Mouse (Mus musculus): ENCODE data around the gene Ssr1. TPM values are rescaled to one million over a fixed set of nuclear protein-coding genes. Genes with fewer than 3 reads are reported as not detected.

Gene Ssr1
- 3.7 and 29.4 TPM in 2 replicates for polyA plus RNA-seq (2012; ENCODE audit: insufficient read depth, low replicate concordance)

- Histone ChIP-seq H3K4me1 (peaks cover 39% of the 10 kb centered on the region), H3K4me3 (replicated peaks) (peak within 1 kb of the TSS; percentile 98), H3K27me3 (replicated peaks) (no peaks in the 10 kb centered on the region), H3K9me3 (no peaks in the 10 kb centered on the region), H3K36me3 (replicated peaks; ENCODE audit: low read length) (peaks cover 26% of the 10 kb centered on the region)
- no peak for TF ChIP-seq GATA1 (IDR thresholded peaks at IDR 0.05; ENCODE audit: borderline replicate concordance, low read length)
- no peak for TF ChIP-seq FLI1 (IDR thresholded peaks at IDR 0.05; ENCODE audit: low read length)
Observed at GRCm38 (mm10) chr13:37993704-37994404, at the start of gene Ssr1. TSS of gene Ssr1 (minus strand) at chr13:37994217.

GRCm38 (mm10) chr13:38037811-38038210, 43.8 kb upstream of the Ssr1 start:
- H3K36me3 ChIP-seq (replicated peaks; ENCODE audit: low read length): peaks cover 40% of the 10 kb centered on the region
- H3K4me1 ChIP-seq: peaks cover 49% of the 10 kb centered on the region
- H3K4me3 ChIP-seq (replicated peaks): peak overlapping the region; percentile 96
- H3K9me3 ChIP-seq: no peaks in the 10 kb centered on the region
- no peaks in the 10 kb centered on the region for H3K27me3 ChIP-seq (replicated peaks)
- no peak for TF ChIP-seq GATA1 (IDR thresholded peaks at IDR 0.05; ENCODE audit: borderline replicate concordance, low read length)
- no peak for TF ChIP-seq FLI1 (IDR thresholded peaks at IDR 0.05; ENCODE audit: low read length)

GRCm38 (mm10) chr13:38037044-38037687, 43.1 kb upstream of the Ssr1 start, which contains the start of gene Cage1:
TSS of gene Cage1 (minus strand) at chr13:38037069.
- no peaks in the 10 kb centered on the region for H3K27me3 ChIP-seq (replicated peaks)
- TF ChIP-seq FLI1 (IDR thresholded peaks at IDR 0.05; ENCODE audit: low read length) (peak; percentile 95), GATA1 (IDR thresholded peaks at IDR 0.05; ENCODE audit: borderline replicate concordance, low read length) (no peak)
- H3K4me1 ChIP-seq: peaks cover 49% of the 10 kb centered on the region
- H3K9me3 ChIP-seq: no peaks in the 10 kb centered on the region
- peaks cover 33% of the 10 kb centered on the region for H3K36me3 ChIP-seq (replicated peaks; ENCODE audit: low read length)
- H3K4me3 ChIP-seq (replicated peaks): peak within 1 kb of the TSS; percentile 96

- Histone ChIP-seq H3K27me3 (replicated peaks) (no peaks in the 10 kb centered on the region), H3K4me3 (replicated peaks) (peak within 1 kb of the TSS; percentile 96), H3K9me3 (no peaks in the 10 kb centered on the region), H3K36me3 (replicated peaks; ENCODE audit: low read length) (peaks cover 27% of the 10 kb centered on the region), H3K4me1 (peaks cover 49% of the 10 kb centered on the region)
- TF ChIP-seq FLI1 (IDR thresholded peaks at IDR 0.05; ENCODE audit: low read length): no peak
- TF ChIP-seq GATA1 (IDR thresholded peaks at IDR 0.05; ENCODE audit: borderline replicate concordance, low read length): no peak
Observed at GRCm38 (mm10) chr13:38036343-38037043, 42.5 kb upstream of the Ssr1 start, which contains the start of gene Riok1. TSS of gene Riok1 (plus strand) at chr13:38036995.

GRCm38 (mm10) chr13:38028407-38028806, 34.4 kb upstream of the Ssr1 start:
- Histone ChIP-seq H3K9me3 (no peaks in the 10 kb centered on the region), H3K4me3 (replicated peaks) (no peak overlapping the region)
- TF ChIP-seq GATA1 (IDR thresholded peaks at IDR 0.05; ENCODE audit: borderline replicate concordance, low read length) (no peak), FLI1 (IDR thresholded peaks at IDR 0.05; ENCODE audit: low read length) (no peak)

GRCm38 (mm10) chr13:38027618-38028248, 33.7 kb upstream of the Ssr1 start:
- Histone ChIP-seq H3K36me3 (replicated peaks; ENCODE audit: low read length) (no peaks in the 10 kb centered on the region), H3K4me1 (peaks cover 9% of the 10 kb centered on the region; the same call in 1 of the 2 replicates), H3K9me3 (no peaks in the 10 kb centered on the region), H3K27me3 (replicated peaks) (no peaks in the 10 kb centered on the region), H3K4me3 (replicated peaks) (no peak overlapping the region)
- TF ChIP-seq FLI1 (IDR thresholded peaks at IDR 0.05; ENCODE audit: low read length) (no peak), GATA1 (IDR thresholded peaks at IDR 0.05; ENCODE audit: borderline replicate concordance, low read length) (no peak)

More at GRCm38 (mm10) chr13:38028407-38028806, 34.4 kb upstream of the Ssr1 start:
- H3K27me3 ChIP-seq (replicated peaks): no peaks in the 10 kb centered on the region
- H3K4me1 ChIP-seq: peaks cover 9% of the 10 kb centered on the region; the same call in 1 of the 2 replicates
- no peaks in the 10 kb centered on the region for H3K36me3 ChIP-seq (replicated peaks; ENCODE audit: low read length)

GRCm38 (mm10) chr13:38025874-38026273, 31.9 kb upstream of the Ssr1 start:
- no peaks in the 10 kb centered on the region for H3K27me3 ChIP-seq (replicated peaks)
- peaks cover 9% of the 10 kb centered on the region; the same call in 1 of the 2 replicates for H3K4me1 ChIP-seq
- TF ChIP-seq GATA1 (IDR thresholded peaks at IDR 0.05; ENCODE audit: borderline replicate concordance, low read length) (no peak), FLI1 (IDR thresholded peaks at IDR 0.05; ENCODE audit: low read length) (no peak)
- no peaks in the 10 kb centered on the region for H3K36me3 ChIP-seq (replicated peaks; ENCODE audit: low read length)
- no peak overlapping the region for H3K4me3 ChIP-seq (replicated peaks)
- H3K9me3 ChIP-seq: no peaks in the 10 kb centered on the region

- H3K36me3 ChIP-seq (replicated peaks; ENCODE audit: low read length): no peaks in the 10 kb centered on the region
- H3K9me3 ChIP-seq: peaks cover 10% of the 10 kb centered on the region
- TF ChIP-seq GATA1 (IDR thresholded peaks at IDR 0.05; ENCODE audit: borderline replicate concordance, low read length) (no peak), FLI1 (IDR thresholded peaks at IDR 0.05; ENCODE audit: low read length) (no peak)
- H3K4me3 ChIP-seq (replicated peaks): no peak overlapping the region
- no peaks in the 10 kb centered on the region for H3K4me1 ChIP-seq
- H3K27me3 ChIP-seq (replicated peaks): no peaks in the 10 kb centered on the region
Observed at GRCm38 (mm10) chr13:38018791-38019190, 24.8 kb upstream of the Ssr1 start.

GRCm38 (mm10) chr13:38015591-38015990, 21.6 kb upstream of the Ssr1 start:
- no peak for TF ChIP-seq FLI1 (IDR thresholded peaks at IDR 0.05; ENCODE audit: low read length)
- TF ChIP-seq GATA1 (IDR thresholded peaks at IDR 0.05; ENCODE audit: borderline replicate concordance, low read length): no peak
- H3K27me3 ChIP-seq (replicated peaks): no peaks in the 10 kb centered on the region
- H3K4me3 ChIP-seq (replicated peaks): no peak overlapping the region
- peaks cover 10% of the 10 kb centered on the region for H3K9me3 ChIP-seq
- H3K4me1 ChIP-seq: peaks cover under 1% of the 10 kb centered on the region
- no peaks in the 10 kb centered on the region for H3K36me3 ChIP-seq (replicated peaks; ENCODE audit: low read length)

All from megakaryocyte, embryonic 14.5 days (primary cell).